Mouse (Mus musculus) lung, postnatal 10 days (tissue): Measurements from ENCODE around the gene Olfr1297.

Source experiments
- DNase-seq: peaks from one replicate; pipeline ENCODE4 v3.0.0; 2021

The Olfr1297 gene

GRCm38 (mm10) chr2:111626397-111626796 lies at the start of gene Olfr1297:
Olfr1297 (minus strand) TSS chr2:111626497.
- DNase-seq, result no peak

- DNase-seq, result no peak
These were observed 34.8 kb upstream of the Olfr1297 start, which contains the start of gene Olfr1299 for GRCm38 (mm10) chr2:111661119-111661518. Olfr1299 (plus strand) TSS chr2:111661419.

- DNase-seq, result no peak
These were observed 22.8 kb upstream of the Olfr1297 start, which contains the start of gene Olfr1298 for GRCm38 (mm10) chr2:111649101-111649500. Olfr1298 (minus strand) TSS chr2:111649201.

- no peak for DNase-seq
These were observed 56.7 kb downstream of the Olfr1297 start, which contains the start of gene Olfr1295 for GRCm38 (mm10) chr2:111569581-111569980. Olfr1295 (minus strand) TSS chr2:111569681.
